Mouse (Mus musculus) hindbrain, postnatal 0 days (tissue): Measurements from ENCODE around the gene Sumo1. TPM values are rescaled to one million over a fixed set of nuclear protein-coding genes. Genes with fewer than 3 reads are reported as not detected.

Experiments
- ATAC-seq: fragments of 200-750 bp; cut with Nextera tagmentation; 2 replicates; pipeline ENCODE4 v1.8.0; 2017; ENCODE audit warnings: mild to moderate bottlenecking, moderate TSS enrichment, moderate library complexity
- DNase-seq: peaks from one replicate; pipeline ENCODE4 v3.0.0-alpha.2; 2015; ENCODE audit warnings: low spot score
- H3K27ac ChIP-seq: fragments of 300-500 bp; sonication (generic); 2 replicates; pipeline ENCODE4 v1.5.1; 2014; ENCODE audit warnings: mild to moderate bottlenecking
- H3K27me3 ChIP-seq: fragments of 300-500 bp; sonication (generic); 2 replicates; pipeline ENCODE4 v1.6.1; 2014; ENCODE audit warnings: low read length, mixed read lengths; ENCODE audit not compliant: insufficient read depth
- H3K36me3 ChIP-seq: fragments of 300-500 bp; sonication (generic); 2 replicates; pipeline ENCODE4 v1.6.1; 2014; ENCODE audit warnings: low read length, mixed read lengths; ENCODE audit not compliant: insufficient read depth
- H3K4me1 ChIP-seq: fragments of 300-500 bp; sonication (generic); 2 replicates; pipeline ENCODE4 v1.6.1; 2014; ENCODE audit warnings: antibody characterized with exemption, low read length, mixed read lengths; ENCODE audit not compliant: insufficient read depth
- H3K4me2 ChIP-seq: fragments of 300-500 bp; sonication (generic); 2 replicates; pipeline ENCODE4 v1.6.1; 2014; ENCODE audit warnings: low read depth, mild to moderate bottlenecking, low read length, moderate library complexity, mixed read lengths
- H3K4me3 ChIP-seq: fragments of 300-500 bp; sonication (generic); 2 replicates; pipeline ENCODE4 v1.5.1; 2014; ENCODE audit warnings: low read length
- H3K9ac ChIP-seq: fragments of 300-500 bp; sonication (generic); replicated peaks from 2 replicates; pipeline ENCODE4 v1.6.1; 2014; ENCODE audit warnings: mild to moderate bottlenecking, low read length, moderate library complexity, mixed read lengths
- H3K9me3 ChIP-seq: fragments of 300-500 bp; sonication (generic); 2 replicates; pipeline ENCODE4 v1.6.1; 2016; ENCODE audit warnings: low read length, mixed read lengths
- CTCF ChIP-seq: IDR thresholded peaks from 2 replicates; pipeline ENCODE4 v1.5.1; 2016; ENCODE audit warnings: antibody characterized with exemption, control low read depth, low read depth
- WGBS: fragments of 180-500 bp; shearing (Covaris S2); extraction: QIAGEN DNeasy Blood & Tissue Kit; methylation state at CpG from one replicate; pipeline ENCODE4 v1.1.7; 2014; 5-methylcytosine and 5-hydroxymethylcytosine counted together
- polyA plus RNA-seq: library from polyadenylated mRNA; unstranded; fragments of >200 nt; fragmentation: Nextera tagmentation; extraction: Ambion mirVana; gene quantifications from 2 replicates; pipeline ENCODE4 v1.2.1, GENCODE M21; 2015
- total RNA-seq: library from RNA; depleted of rRNA; stranded (reverse); fragments of >200 nt; gene quantifications from 2 replicates; pipeline ENCODE4 v1.2.3, GENCODE M21; 2014; rRNA removed

Gene Sumo1
- total and polyA plus RNA-seq, 2 experiments from 2014 or later = 70.2 to 311 TPM

DNA sequence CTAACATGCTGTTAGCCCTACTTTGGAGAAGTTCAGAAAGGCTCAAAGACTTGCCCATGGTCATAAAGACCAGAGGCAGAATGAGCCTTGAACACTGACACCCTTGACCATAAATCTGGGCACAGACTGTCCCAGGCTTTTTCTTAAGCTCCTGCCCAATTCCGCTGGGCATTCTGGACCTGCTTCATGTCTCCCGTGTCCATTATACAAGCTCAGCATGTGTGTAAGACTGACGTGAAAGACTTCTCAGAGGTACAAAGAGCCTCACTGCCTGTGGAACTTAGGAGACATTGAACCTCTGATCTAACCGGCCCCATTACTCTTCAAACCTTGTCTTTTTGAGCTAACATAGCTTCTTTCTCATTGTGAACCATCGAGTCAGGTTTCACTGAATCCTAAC, 132.3 kb downstream of the Sumo1 start:
- H3K9ac ChIP-seq = no peak overlapping the region
- no peaks in the 10 kb centered on the region for H3K36me3 ChIP-seq
- H3K27me3 ChIP-seq = no peaks in the 10 kb centered on the region
- 87% methylated on average over 5 of the region's 5 CpGs for WGBS
- H3K4me1 ChIP-seq = peaks cover 9% of the 10 kb centered on the region; the same call in 1 of the 2 replicates
- no peak for DNase-seq
- H3K27ac ChIP-seq = no peak overlapping the region
- no peaks in the 10 kb centered on the region for H3K9me3 ChIP-seq
- TF ChIP-seq CTCF = no peak
- H3K4me2 ChIP-seq = no peak overlapping the region
- no peak for ATAC-seq
- H3K4me3 ChIP-seq = no peak overlapping the region

Other genes with a start within 250 kb of the Sumo1 start
- gene Fzd7, start 188.4 kb downstream of the Sumo1 start, total RNA-seq = 17.2 and 19.9 TPM in 2 replicates
- gene Fzd7, start 188.4 kb downstream of the Sumo1 start, polyA plus RNA-seq = 1.4 and 1.8 TPM in 2 replicates
- 9.7 and 12.5 TPM in 2 replicates for gene Gm973, start 154.6 kb downstream of the Sumo1 start, total RNA-seq
- 11.9 and 13.9 TPM in 2 replicates for gene Gm973, start 154.6 kb downstream of the Sumo1 start, polyA plus RNA-seq
- 41.6 and 80.7 TPM in 2 replicates for gene Nop58, start 14.1 kb upstream of the Sumo1 start, total RNA-seq
- 136 and 146 TPM in 2 replicates for gene Nop58, start 14.1 kb upstream of the Sumo1 start, polyA plus RNA-seq
- gene Bmpr2, start 92.6 kb upstream of the Sumo1 start, total RNA-seq = 56.2 and 59.8 TPM in 2 replicates
- gene Bmpr2, start 92.6 kb upstream of the Sumo1 start, polyA plus RNA-seq = 9.2 and 9.3 TPM in 2 replicates
- gene Fam117b, start 242.2 kb upstream of the Sumo1 start, total RNA-seq = 44.5 and 53.0 TPM in 2 replicates
- gene Fam117b, start 242.2 kb upstream of the Sumo1 start, polyA plus RNA-seq = 26.1 and 30.1 TPM in 2 replicates